Mouse (Mus musculus) myocyte (in vitro differentiated cells): ENCODE data around the gene Pde6d.
A peak's percentile ranks its signal among the peaks of the same experiment; 100 is the strongest.

ENCODE experiments used
- E2F4 ChIP-seq: IDR thresholded peaks from one replicate; pipeline ENCODE4 v1.6.1; 2011; ENCODE audit warnings: mild to moderate bottlenecking, control low read depth, moderate library complexity; ENCODE audit not compliant: insufficient read depth
- MYOG ChIP-seq, 3 experiments: IDR thresholded peaks; one replicate each; pipeline ENCODE4 v1.6.1; 2011; ENCODE audit warnings: control low read depth in 2 of 3, low read depth in 2 of 3, mild to moderate bottlenecking in 2 of 3; ENCODE audit not compliant: insufficient read length in 2 of 3, control insufficient read depth in 1 of 3, insufficient read depth in 1 of 3
- POLR2A ChIP-seq: IDR thresholded peaks from one replicate; pipeline ENCODE4 v1.6.1; 2011; ENCODE audit warnings: low read depth, mild to moderate bottlenecking, control low read depth, moderate library complexity; ENCODE audit not compliant: insufficient read length
- POLR2AphosphoS2 ChIP-seq: IDR thresholded peaks from one replicate; pipeline ENCODE4 v1.6.1; 2011; ENCODE audit warnings: low read depth, control low read depth; ENCODE audit not compliant: insufficient read length
- REST ChIP-seq: IDR thresholded peaks from one replicate; pipeline ENCODE4 v1.6.1; 2011; ENCODE audit warnings: mild to moderate bottlenecking, control low read depth, moderate library complexity; ENCODE audit not compliant: insufficient read depth, insufficient read length
- TCF12 ChIP-seq: IDR thresholded peaks from one replicate; pipeline ENCODE4 v1.6.1; 2011; ENCODE audit warnings: mild to moderate bottlenecking, control low read depth; ENCODE audit not compliant: poor library complexity, insufficient read depth, severe bottlenecking

GRCm38 (mm10) chr1:86526789-86527598 lies 55.4 kb downstream of the Pde6d start:
- TF ChIP-seq POLR2A: peak; percentile 39
- no peak for TF ChIP-seq TCF12
- no peak for TF ChIP-seq REST
- peak in 1 of 3 experiments; percentile 15 for TF ChIP-seq MYOG (IDR thresholded peaks at IDR 0.05; ENCODE audit: control insufficient read depth in 1 of 3, insufficient read depth in 1 of 3, insufficient read length in 2 of 3, low read depth in 2 of 3)
- no peak for TF ChIP-seq POLR2AphosphoS2
- TF ChIP-seq E2F4: no peak
